Mouse (Mus musculus): ENCODE results near the gene Lasp1. TPM values are rescaled to one million over a fixed set of nuclear protein-coding genes. Genes with fewer than 3 reads are reported as not detected.
"Not testable (repeated sequence)": the region's sequence is repeated elsewhere in the genome, so short reads cannot be mapped to it uniquely, and the experiment has no call there.

The Lasp1 gene
- total RNA-seq, 2 experiments from 2014 or later: 37.7 to 40.7 TPM

DNA sequence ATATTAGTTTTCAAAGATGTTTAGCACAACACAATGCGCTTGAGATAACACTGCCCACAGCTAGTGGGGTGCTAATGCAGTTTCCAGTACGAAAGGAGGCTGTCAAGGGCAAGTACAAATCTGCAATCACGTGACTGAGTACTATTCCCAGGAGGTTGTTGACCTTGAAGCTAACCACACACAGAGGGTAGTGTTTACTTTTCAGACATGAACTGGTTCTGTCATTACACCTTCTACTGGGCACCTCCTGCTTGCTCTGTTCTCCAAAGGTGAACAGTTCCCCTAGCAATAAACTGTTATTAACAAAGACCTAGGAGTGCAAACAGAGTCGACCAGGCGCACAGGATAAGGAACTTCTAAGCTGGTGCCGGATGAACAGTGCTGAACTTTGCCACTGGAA is 51.6 kb downstream of the Lasp1 start:
- no peak for DNase-seq
- intact Hi-C loops (cut with DNase I): no loop called here

DNA sequence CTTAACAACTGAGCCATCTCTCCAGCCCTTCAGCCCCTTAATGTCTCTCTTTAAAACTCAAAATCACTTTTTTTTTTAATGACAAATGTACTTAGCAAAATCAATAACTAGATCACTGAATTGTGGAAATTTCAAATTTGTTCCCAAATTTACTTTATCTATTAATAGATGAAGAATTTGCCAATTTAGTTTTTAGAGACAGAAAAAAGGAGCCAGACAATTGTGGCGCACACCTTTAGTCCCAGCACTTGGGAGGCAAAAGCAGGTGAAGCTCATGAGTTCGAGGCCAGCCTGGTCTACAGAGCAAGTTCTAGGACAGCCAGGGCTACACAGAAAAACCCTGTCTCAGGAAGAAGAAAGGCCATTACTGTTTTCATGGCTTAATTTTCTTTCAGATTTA is 52.8 kb downstream of the Lasp1 start:
- no peak for DNase-seq
- intact Hi-C loops (cut with DNase I): no loop called here

DNA sequence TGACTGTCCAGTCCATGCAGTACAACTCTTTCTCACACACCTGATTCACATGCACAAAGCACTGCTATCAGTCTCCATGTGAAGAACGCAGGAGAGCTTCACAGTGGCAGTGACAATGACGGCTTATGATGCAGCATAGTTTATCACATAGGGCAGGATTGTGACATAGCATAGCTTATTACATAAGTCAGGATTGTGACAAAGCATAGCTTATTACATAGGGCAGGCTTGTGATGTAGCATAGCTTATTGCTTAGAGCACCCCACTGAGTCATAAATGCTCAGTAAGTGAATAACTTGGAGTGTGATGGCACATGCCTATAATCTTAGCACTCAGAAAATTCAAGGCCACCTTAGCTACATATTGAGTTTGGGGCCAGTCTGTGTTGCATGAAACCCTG is 56.7 kb downstream of the Lasp1 start:
- intact Hi-C loops (cut with DNase I): no loop called here
- no peak for DNase-seq

DNA sequence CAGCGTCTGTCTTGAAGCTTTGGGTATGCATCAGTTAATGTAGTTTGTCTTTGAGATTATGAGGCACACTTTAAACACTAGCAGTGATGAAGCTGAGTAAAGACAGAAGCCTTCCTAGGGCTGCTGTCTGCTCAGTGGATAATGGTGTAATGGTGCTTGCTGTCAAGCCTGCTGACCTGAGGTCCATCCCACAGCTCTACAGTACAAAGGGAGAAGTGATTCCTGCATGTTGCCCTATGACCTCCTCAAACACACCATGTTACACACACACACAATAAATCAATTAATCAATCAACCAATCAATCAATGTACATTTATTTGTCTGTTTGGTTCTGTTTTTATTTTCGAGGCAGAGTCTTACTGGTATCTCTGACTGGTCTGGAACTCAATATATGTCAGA is 63.3 kb downstream of the Lasp1 start:
- no peak for DNase-seq
- intact Hi-C loops (cut with DNase I): no loop called here

DNA sequence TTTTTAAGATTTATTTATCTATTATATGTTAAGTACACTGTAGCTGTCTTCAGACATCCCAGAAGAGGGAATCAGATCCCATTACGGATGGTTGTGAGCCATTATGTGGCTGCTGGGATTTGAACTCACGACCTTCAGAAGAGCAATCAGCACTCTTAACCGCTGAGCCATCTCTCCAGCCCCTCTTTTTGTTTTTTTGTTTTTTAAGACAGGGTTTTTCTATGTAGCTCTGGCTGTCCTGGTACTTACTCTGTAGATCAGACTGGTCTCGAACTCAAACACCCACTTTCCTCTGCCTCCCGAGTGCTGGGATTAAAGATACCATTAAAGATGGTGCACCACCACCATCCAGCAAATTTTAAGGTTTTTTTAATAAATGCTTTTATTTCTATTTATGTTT is 66.6 kb downstream of the Lasp1 start:
- DNase-seq: no peak
- intact Hi-C loops (cut with DNase I): no loop called here

DNA sequence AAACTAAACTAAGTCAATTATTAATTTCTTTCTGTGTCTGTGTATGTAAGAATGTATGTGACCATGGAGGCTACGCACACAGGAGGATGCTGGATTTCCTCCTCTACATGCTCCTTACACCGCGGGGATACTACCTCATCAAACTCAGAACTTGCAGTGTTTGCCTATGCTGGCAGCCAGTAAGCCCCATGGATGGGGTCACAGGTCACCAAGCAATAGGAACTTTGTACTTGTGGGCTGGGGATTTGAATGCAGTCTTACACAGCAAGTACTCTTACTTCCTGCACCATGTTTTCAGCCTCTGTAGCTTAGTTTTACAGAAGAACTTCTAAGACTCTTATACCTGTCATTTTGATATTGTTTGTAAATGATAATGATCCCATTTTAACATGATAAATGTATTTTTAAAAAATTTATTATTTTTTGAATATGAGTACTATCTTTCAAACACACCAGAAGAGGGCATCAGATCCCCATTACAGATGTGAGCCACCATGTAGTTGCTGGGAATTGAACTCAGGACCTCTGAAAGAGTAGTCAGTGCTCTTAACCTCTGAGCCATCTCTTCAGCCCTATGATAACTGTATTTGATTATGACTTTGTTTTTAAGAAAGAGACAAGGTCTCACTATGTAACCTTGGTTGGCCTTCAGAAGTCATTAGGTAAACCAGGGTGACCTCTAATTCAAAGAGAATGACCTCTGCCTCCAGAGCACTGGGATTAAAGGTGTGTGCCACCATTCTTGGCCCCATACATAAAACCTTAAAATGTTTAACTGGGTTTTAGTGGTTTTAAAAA is 67.5 kb downstream of the Lasp1 start:
- intact Hi-C loops (cut with DNase I): no loop called here
- no peak for DNase-seq

DNA sequence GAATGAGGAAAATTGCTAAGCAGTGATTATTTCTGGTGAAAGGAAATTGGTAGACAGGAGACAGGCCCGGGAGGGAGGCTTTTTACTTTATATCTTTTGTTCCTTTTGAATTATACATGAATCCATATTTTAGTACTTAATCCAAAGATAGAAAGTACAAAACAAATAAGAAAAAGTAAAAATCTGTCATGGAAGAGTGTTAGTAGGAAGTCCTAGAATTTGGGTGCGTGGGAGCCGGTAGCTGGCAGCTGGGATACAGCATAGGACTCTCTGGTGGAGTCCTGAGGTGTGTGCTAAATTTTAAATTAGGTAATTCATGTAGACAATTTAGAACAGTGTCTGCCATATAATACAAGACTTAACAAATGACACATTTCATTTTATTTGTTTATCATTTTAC is 68.8 kb downstream of the Lasp1 start:
- intact Hi-C loops (cut with DNase I): no loop called here
- no peak for DNase-seq

DNA sequence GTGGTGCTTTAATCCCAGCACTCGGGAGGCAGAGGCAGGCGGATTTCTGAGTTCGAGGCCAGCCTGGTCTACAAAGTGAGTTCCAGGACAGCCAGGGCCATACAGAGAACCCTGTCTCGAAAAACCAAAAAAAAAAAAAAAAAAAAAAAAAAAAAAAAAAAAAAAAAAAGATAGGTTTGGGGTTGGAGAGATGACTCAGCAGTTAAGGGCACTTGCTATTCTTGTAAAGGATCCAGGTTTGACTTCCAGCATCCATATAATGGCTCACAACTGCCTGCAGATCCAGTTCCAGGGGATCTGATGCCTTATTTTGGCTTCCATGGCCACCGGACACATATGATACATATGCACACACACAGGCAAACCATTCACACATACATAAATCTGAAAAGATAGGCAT is 73.6 kb downstream of the Lasp1 start:
- intact Hi-C loops (cut with DNase I); DNase-seq: not testable (repeated sequence)

DNA sequence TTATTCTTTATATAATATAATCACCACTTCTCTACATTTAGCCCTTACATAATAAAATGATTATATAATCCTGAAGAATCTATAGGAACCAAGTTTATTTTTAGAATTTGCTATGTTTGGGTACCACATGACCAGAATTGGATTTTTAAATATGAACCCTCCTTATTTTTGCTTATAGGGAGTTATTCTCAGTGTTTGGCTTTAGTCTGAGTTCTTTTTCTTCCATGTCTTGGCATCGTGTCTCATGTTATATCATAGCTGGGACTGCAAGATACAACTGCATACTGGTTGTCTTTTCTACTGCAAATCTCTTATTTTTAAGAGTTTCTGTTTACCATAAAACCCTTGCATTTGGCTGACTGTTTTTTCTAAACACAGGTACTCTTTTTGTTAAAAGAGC is 75.6 kb downstream of the Lasp1 start:
- no peak for DNase-seq
- intact Hi-C loops (cut with DNase I): no loop called here

DNA sequence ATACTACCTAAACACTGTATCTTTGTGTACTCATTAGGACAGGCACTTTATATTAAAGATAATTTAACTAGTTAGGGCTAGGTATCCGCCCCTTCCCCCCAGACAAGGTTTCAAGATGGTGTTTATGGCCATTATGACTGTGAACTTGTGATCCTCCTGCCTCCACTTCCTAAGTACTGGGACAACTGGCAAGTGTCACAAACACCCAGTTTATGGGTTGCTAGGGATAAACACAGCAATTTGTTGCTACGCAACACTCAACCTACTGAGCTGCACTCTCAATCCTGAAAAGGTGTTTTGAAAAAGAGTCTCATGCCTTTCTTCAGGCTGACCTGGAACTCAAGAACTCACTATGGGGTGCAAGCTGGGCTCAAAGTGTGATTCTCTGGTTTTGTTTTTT is 78.5 kb downstream of the Lasp1 start:
- DNase-seq: no peak
- intact Hi-C loops (cut with DNase I): no loop called here

DNA sequence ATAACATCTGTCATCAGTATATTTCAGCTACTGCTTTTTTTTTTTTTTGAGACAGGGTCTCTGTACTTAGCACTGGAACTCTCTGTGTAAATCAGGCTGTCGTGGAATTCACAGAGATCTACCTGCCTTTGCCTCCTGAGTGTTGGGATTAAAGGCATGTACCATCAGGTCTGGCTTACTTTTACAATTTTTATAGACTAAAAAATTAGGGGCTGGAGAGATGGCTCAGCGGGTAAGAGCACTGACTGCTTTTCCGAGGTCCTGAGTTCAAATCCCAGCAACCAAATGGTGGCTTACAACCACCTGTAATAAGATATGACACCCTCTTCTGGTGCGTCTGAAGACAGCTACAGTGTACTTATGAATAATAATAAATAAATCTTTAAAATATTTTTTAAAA is 81.6 kb downstream of the Lasp1 start:
- intact Hi-C loops (cut with DNase I): loop anchor here (5.0 kb wide), 1 partner anchor 38 kb away; the partner anchor contains the start of gene B230217C12Rik
- no peak for DNase-seq

DNA sequence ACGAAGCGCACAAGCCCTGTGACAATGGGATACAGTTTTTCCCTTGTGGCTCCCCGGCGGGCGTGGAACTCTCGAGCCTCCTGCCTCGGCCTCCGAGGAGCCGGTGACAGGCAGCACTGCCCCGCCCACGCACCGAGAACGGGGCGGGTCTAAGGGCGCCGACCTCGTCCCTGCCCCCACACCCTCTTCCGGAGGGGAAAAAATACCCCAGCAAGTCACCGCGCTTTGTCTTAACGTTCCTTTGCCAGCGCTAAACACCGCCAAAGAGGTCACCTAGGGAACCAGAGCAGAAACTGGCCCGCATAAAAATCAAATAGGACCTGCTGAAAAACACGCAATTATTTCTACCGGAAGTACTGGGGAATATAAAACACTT is 84.7 kb downstream of the Lasp1 start:
- DNase-seq: peak; percentile 73 to 76
- intact Hi-C loops (cut with DNase I): loop anchor here (5.0 kb wide), 1 partner anchor 41 kb away; the partner anchor contains the start of gene B230217C12Rik

DNA sequence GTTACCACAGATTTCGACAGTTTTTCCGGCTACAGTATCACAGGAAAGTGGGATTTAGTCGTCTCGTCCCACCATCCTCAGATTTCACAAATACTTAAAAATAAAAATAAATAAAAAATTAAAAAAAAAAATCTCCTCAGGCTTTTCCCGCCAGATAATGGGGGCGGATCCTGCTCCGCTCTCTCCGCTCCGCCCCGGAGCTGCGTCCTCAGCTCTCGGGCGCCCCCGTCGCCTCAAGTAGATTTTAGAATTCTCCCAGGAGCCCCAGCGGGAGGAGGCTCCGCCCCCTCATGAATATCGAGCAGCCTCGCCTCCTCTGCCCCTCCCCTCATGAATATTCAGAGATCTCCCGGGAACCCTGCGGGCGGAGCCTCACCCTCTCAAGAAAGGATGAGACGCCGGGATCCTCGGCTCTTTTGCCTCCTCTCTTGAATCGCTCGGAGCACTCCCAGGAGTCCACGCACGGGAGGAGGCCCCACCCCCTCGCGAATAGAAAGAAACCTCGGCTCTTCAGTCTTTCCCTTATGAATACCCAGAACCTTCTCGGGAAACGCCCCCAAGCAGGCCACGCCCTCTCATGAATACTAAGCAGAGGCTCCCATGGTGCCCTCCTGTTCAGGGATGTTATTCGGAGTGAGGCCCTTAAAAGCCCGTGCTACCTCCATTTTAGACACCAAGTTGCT is 85.3 kb downstream of the Lasp1 start, which contains the start of gene Fbxo47:
Fbxo47 (minus strand) TSS at position 237 of the 683 bp plus-strand sequence.
- intact Hi-C loops (cut with DNase I): loop anchor here (1.0 to 5.0 kb wide), 2 partner anchors 42 to 91 kb away; partner anchors contain the start of gene B230217C12Rik
- DNase-seq: peak; percentile 95 to 96

DNA sequence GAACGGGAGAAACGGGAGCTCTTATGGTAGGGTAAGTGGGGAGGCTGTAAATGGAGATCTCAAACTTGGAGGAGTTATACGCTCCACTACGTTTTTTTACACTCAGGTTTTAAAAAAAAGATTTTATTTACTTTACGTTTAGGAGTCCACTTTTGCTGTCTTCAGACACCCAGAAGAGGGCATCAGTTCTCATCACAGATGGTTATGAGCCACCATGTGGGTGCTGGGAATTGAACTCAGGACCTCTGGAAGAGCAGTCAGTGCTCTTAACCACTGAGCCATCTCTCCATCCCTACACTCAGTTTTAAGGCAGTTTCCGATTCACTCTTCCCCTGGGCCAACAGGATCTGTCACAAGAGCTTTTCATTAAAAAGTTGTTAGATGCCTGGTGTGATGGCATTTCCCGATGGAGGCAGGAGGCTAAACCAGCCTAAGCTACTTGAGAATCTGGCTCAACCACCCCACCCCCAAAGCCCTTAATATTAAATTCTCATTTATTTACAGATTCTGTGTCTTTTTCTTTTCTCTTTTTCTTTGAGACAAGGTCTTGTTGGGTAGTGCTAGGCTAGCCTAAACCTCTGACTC is 85.9 kb downstream of the Lasp1 start:
- DNase-seq: no peak
- intact Hi-C loops (cut with DNase I): loop anchor here (1.0 to 5.0 kb wide), 3 partner anchors 42 to 91 kb away; partner anchors contain the start of genes B230217C12Rik and Lasp1

DNA sequence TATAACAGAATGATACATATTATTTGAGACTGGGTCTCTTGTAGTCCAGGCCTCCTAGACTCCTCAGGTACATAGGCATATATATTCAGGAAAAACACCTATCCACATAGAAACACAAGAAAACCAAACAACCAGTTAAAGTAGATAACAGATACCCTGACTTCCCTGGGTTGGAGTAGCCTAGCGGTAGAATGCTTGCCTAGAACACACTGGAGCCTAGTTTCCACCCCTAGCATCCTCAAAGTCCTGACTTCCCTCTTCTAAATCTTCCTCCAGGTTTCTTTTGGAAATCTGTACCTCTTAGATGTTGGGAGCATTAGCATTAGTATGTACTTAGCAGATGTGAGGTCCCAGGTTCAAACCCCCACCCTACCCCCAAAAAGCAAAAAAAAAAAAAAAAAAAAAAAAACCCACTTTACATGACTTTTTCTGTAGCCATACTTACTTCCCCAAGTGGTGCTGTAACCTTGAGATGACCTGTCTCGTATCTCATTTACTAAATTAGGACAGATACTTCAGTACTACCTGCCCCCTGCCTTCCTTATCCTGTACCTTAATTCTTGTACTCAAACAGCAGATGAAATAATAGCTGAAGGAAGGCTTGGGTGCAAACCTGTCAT is 86.6 kb downstream of the Lasp1 start:
- DNase-seq: no peak
- intact Hi-C loops (cut with DNase I): loop anchor here (1.0 kb wide), 1 partner anchor 87 kb away; the partner anchor contains the start of gene Lasp1

Other genes with a start within 250 kb of the Lasp1 start
- gene Srcin1, start 222.8 kb upstream of the Lasp1 start, total RNA-seq (2021): under 1 TPM; 0.08 to 0.16 TPM
- 1 to 10 TPM in 1 of 2 experiments, under 1 TPM in 1; 0.95 to 2.4 TPM for gene Epop, start 169.3 kb upstream of the Lasp1 start, total RNA-seq (2021)
- gene Mllt6, start 135.6 kb upstream of the Lasp1 start, total RNA-seq (2021): 10 to 100 TPM; 67.0 to 68.8 TPM
- gene Cisd3, start 113.2 kb upstream of the Lasp1 start, total RNA-seq (2021): 100 to 1,000 TPM; 146 TPM
- 1 to 10 TPM; 5.2 to 7.4 TPM for gene Pcgf2, start 98.5 kb upstream of the Lasp1 start, total RNA-seq (2021)
- 100 to 1,000 TPM; 141 to 151 TPM for gene Psmb3, start 95.6 kb upstream of the Lasp1 start, total RNA-seq (2021)
- 10 to 100 TPM; 20.6 to 21.7 TPM for gene Pip4k2b, start 54.3 kb upstream of the Lasp1 start, total RNA-seq (2021)
- 1 to 10 TPM; 7.5 to 7.9 TPM for gene Cwc25, start 32.4 kb upstream of the Lasp1 start, total RNA-seq (2021)
- gene 1700001P01Rik, start 23.1 kb upstream of the Lasp1 start, total RNA-seq (2021): not detected
- gene Rpl23, start 16.6 kb upstream of the Lasp1 start, total RNA-seq (2021): 100 to 1,000 TPM; 522 TPM
- 1 to 10 TPM in 1 of 2 experiments, under 1 TPM in 1; 1.00 to 1.4 TPM for gene B230217C12Rik, start 41.8 kb downstream of the Lasp1 start, total RNA-seq (2021)
- gene Fbxo47, start 85.2 kb downstream of the Lasp1 start, total RNA-seq (2021): under 1 TPM; 0.35 to 0.69 TPM
- 1 to 10 TPM; 5.1 to 6.2 TPM for gene Plxdc1, start 187.4 kb downstream of the Lasp1 start, total RNA-seq (2021)
- under 1 TPM; 0.65 to 0.80 TPM for gene Arl5c, start 197.2 kb downstream of the Lasp1 start, total RNA-seq (2021)
- gene Cacnb1, start 224.0 kb downstream of the Lasp1 start, total RNA-seq (2021): 1 to 10 TPM; 6.1 to 6.2 TPM
- 100 to 1,000 TPM; 537 to 577 TPM for gene Rpl19, start 227.7 kb downstream of the Lasp1 start, total RNA-seq (2021)